Mouse (Mus musculus): ENCODE results near the gene Slc7a5.

The Slc7a5 gene

DNA sequence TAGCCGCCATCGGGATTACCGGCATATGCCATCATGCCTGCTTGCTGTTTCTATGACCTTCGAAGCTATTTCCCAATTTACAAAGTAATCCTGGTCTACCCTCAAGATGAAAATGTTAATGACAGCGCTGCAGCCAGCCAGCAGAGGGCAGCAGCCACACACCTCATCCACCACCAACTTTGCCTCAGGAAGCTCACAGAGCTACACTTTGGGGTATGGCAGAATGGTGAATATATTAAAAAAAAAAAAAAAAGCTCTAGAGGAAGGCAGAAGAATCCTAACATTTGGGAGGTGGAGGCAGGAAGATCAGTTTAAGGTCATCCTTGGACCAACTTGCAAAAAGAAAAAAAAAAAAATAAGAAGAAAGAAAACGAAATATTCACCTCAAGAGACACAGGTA lies 57.5 kb downstream of the Slc7a5 start:
- peak; percentile 54 for DNase-seq (ENCODE audit: low spot score)

DNA sequence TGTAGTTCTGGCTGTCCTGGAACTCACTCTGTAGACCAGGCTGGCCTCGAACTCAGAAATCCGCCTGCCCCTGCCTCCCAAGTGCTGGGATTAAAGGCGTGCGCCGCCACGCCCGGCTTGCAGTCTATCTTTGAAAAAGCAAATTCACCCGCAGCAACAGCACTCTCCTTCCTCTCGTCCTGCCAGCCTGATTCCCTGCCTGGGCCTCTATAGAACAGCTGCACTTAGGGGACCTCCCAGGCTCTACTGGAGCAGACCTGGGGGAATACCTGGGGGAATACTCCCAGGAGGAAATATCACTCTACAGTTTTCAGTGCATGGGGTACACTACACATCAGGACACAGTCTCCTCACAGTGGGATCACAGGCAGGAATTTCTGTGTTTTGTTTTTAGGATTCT lies 58.2 kb downstream of the Slc7a5 start:
- no peak for DNase-seq (ENCODE audit: low spot score)

DNA sequence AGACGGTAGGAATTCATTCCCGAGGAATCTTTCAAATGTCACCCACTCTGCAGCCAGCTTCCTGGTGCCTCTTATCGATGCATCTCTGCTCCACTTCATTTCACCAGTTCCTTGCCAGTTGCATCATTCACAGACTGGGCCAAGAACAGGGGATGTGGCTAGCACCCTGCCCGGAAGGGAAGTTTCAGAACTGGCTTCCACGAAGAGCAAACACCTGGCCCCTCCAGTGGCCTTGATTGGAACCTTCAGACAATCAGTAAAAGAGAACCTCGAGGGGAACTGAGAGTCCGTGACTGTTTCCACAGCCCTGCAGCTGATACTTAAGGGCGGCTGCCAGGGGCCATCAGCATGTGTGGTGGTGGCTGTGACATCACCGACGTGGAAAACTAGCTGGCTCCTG lies 59.0 kb downstream of the Slc7a5 start:
- DNase-seq (ENCODE audit: low spot score), result no peak

DNA sequence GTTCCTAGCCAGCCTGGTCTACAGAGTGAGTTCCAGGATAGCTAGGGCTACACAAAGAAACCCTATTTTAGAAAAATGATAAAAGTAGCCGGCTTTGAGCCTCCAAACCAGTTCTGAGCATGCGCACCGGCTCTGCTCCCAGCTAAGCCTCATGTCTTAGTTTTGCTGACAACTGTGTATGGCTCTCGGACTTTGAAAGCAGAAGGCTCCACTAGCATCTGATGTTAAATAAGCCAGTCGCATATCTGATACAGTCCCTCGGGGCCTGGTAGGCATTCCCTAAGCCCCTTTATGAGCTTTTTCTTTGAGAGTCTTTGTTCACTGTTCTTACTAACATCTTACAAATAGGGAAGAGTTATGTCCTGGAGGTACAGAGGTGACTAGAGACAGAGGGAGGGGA lies 59.5 kb downstream of the Slc7a5 start:
- DNase-seq (ENCODE audit: low spot score), result no peak

DNA sequence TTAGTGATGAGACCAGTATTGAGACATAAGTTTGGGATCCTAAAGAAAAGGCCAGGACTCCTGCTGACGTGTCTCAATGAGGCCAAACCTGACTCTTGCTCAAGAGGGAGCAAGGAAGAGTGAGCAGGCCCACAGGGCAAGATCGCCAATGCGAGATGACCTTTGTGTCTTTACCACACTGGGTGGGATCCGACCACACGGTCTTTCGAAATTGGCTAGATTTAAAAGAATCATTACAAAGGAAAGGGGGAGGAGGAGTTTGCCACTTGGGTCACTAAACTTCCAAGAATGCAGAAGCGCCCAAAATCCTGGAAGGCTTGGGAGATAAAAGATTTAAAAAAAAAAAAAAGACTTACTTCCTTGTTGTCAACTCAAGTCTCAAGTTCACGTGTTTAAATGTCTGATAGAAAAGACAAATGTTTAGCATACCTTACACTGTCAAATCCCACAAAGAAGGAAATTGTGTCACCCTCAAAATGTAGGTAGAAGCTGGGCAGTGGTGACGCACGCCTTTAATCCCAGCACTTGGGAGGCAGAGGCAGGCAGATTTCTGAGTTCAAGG lies 60.2 kb downstream of the Slc7a5 start:
- no peak for DNase-seq (ENCODE audit: low spot score)

DNA sequence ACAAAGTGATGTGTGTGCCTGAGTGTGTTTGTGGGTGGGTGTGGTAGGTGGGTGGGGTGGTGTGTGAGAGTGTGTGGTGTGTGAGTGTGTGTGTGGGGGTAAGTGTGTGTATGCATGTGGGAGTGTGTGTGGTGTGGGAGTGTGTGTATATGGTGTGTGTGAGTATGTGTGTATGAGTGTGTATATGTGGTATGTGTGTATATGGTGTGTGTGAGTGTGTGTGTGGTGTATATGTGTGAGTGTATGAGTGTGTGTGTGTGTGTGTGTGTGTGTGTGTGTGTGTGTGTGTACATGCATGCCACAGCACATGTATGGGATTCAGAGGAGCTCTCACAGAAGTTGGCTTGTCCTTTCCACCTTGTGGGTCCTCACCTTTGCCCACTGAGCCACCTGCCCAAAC lies 60.7 kb downstream of the Slc7a5 start:
- DNase-seq (ENCODE audit: low spot score), result no peak

DNA sequence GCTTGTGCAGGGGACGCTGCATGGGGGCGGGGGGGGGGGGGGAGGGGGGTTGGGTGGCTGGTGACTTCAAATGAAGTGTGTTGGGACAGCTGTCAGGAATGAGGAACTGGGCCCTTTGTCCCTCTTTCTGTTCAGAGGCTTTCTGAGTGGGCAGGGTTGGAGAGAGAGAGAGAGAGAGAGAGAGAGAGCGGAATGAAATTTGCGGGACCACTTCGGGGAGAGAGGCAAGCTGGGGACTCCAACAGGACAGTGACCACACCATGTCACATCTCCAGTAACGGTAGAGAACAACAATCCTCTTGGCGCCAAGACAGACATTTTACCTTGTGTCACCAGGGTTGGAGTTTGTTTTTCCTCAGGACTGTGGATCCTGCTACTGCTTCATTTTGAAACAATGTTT lies 62.7 kb downstream of the Slc7a5 start:
- no peak for DNase-seq (ENCODE audit: low spot score)

DNA sequence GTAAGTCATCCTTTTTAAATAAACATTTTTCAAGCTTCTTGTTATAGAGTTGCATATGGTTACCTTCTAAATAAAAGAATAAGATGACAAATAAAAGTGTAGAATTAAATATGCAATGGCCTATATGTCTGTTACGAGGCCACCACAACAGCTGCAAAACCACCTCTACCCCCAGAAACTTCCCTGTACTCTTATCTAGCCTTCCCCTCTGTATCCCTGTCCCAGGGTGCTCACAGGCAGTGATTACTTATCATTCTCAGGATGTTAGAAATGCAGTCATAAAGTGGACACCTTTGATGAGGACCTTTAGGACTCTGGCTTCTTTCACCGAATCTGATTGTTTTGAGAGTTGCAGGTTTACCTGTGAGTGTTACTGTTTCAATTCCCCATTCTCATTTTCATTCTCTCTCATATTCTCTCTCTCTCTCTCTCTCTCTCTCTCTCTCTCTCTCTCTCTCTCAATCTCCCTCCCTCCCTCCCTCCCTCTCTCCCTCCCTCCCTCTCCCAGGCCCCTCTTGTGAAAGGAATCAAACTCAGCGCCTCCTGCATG lies 64.2 kb downstream of the Slc7a5 start:
- no peak for DNase-seq (ENCODE audit: low spot score)

DNA sequence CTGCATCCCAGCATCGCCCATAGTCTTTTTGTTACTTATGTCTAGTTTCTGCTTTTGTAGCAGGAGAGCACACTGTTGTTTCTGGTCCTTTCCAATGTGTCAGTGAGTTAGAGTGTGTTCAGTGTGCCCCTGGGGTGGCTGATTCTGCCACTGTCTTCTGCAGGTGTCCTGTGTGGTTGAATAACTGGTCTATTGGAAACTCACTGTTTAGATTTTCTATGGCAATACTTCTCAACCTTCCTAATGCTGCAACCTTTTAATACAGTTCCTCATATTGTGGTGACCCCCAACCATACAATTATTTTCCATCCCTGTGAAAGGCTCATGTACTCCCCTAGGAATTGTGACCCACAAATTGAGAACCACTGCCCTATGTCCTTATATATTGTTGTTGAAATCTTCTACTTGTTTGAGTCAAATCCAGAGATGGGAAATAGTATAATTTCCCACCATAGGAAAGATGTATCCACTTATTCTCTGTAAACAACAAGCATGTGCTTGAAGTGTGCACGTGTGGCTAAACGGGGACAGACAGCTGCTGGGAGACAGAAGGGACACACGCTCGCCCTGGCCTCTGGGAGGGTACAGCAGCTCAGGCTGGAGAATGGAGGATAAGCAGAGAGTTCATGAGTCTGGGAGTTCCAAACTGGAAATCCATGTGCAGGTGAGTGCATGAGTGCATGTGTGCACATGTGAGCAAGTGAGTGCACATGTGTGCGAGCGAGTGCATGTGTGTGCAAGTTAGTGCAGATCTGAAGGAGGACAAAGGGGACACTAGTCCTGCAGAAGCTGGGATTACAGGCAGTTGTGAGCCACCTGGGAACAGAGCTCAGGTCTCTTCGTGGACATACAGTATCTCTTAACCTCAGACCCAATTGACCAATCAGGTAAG lies 65.2 kb downstream of the Slc7a5 start:
- no peak for DNase-seq (ENCODE audit: low spot score)

DNA sequence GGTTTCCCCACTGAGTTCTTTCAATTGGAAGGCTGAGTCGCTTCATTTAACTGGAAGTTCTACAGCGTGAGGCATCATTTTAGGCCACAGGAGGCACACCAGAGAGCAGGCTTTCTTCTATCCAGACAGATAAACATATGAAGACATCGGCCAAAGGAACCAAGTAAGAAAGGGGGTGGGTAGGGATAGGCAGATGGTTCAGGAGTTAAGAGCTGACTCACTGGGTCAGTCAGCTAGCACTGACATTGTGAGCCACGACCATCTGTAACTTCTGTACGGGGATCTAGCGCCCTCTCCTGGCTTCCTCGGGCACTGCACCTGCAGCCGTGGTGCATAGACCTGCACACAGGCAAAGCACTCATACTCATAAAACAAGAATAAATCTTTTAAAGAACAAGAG lies 66.3 kb downstream of the Slc7a5 start:
- peak; percentile 59 for DNase-seq (ENCODE audit: low spot score)

DNA sequence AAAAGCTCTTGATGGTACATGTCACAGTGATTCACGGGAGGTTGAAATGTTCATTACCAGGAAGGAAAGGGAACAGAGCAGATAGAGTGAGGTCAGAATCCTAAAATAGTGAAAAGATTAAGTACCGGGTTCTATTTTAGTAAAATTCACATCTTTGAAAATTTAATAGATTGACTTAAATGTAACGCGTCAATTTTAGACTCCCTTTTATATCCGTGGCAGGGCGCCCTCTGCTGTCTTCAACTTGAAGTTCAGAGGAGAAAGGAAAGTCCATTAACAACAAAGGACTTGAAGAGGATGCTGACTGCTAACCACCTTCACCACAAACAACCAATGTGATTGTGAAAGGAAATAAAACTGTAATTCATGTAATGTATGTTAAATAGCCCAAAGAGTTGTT lies 75.0 kb downstream of the Slc7a5 start:
- DNase-seq (ENCODE audit: low spot score), result no peak

DNA sequence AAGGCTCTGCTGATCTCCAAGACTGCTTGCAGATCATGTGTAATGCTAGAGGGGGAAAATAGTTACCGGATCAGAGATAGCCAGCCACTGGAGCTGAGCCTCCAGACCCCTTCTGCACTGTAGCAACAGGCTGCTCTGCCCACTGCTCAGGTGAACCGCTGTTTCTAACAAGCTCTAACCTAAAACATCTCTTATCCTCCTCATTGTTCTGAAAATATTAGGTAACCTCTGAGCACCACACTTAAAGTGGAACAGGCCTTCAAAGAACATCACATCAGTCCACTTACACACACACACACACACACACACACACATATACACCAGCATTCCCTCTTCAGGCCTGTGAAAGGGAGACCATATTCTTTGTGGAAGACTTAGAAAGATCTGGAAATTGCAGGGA lies 75.4 kb downstream of the Slc7a5 start:
- DNase-seq (ENCODE audit: low spot score), result no peak
